Mouse (Mus musculus) embryonic stem cell, embryonic (primary cell): ENCODE measurements around the gene Ccdc142.

Experiments
- CTCF ChIA-PET, 4 experiments: fragments of 300-600 bp in 2 of 4; fragments of 350-600 bp in 2 of 4; sonication (Branson Sonifier 250); formaldehyde crosslinking; loops; one replicate each; lab custom pipeline; 2022; ENCODE audit warnings: inconsistent platforms in 2 of 4; lab: Charles Lee
- POLR2A ChIA-PET, 4 experiments: fragments of 300-600 bp in 2 of 4; fragments of 350-600 bp in 2 of 4; sonication (Branson Sonifier 250); formaldehyde crosslinking; loops; one replicate each; lab custom pipeline; 2022; ENCODE audit warnings: antibody characterized with exemption in 4 of 4, inconsistent platforms in 1 of 4; lab: Charles Lee

Ccdc142 gene

DNA sequence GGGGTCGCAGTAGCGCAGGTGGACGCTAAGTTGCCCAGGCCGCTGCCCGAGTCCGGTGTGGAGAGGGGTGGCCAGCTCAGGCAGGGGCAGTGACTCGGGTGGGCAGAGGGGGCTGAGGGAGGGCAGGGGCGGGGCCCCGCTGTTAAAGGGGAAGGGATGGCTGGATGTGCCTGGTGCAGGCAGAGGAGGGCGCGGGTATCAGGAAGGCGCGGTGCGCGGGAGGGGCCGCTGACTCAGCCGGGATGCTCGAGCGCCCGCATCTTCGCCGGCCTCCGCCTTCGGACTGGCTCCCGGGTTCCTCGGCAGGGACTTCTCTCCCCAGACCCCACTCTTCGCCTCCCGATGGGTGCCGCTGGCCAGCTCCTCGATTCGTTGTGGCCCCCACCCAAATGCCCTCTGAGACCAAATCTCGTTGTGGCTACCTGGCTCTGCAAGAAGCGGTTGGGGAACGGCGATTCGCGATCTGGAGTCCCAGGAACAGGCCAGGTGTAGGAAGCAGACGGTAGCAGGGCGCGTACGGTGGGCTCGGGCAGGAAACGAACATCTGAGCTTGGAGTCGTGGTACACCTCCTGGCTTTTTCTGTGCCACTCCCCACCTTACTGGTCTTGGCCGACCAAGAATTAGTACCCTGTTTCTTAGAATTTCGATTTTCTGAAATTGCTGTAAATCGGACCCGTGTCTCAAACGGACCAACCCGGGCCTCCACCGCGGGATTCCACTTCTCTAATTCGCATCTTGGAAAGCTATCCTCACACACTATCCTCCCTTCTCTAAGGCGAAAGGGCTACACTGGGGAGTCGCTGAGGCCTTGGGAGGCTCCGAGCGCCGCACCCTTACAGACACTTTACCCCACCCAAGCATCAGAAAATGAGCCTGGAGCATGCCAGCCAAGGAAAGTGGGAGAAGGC lies 30.8 kb upstream of the Ccdc142 start:
- ChIA-PET CTCF (interaction anchor here in 3 of 4 experiments (0.5 to 1.6 kb wide), 4 partner anchors 17 to 92 kb away, joined by 3 to 13 read pairs (median 4); no protein-coding TSS in a partner anchor), POLR2A (interaction anchor here in 3 of 4 experiments (0.6 to 2.5 kb wide), 9 partner anchors 10 to 224 kb away, joined by 3 to 14 read pairs (median 3); partner anchors contain the start of genes Dqx1 (in 2 of the 3), Aup1 (in 1 of the 3) and Wbp1 (in 1 of the 3))

DNA sequence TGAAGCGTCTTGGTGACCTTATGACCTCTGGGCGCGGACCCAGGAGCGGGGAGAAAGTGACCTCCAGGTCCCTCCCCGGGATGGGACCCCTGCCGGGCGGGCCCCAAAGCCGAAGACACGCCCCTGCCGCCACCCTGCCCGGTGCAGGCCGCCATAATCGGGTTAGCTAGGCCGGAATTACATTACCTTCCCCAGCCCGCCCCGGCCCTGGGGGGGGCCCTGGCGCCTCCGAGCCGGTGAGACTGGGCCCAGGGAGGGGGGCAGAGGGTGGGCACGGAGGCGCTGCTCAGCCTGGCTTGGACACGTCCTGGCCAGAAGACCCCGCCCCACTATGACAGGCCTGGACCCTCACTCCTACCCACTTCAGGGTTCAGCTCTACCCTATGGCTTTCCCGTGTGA lies 30.2 kb upstream of the Ccdc142 start:
- ChIA-PET POLR2A (interaction anchor here in 2 of 4 experiments (0.9 to 2.5 kb wide), 7 partner anchors 11 to 70 kb away, joined by 3 to 14 read pairs (median 4); partner anchors contain the start of genes Dqx1 (in 2 of the 2), Aup1 (in 1 of the 2) and Wbp1 (in 1 of the 2)), CTCF (interaction anchor here in 3 of 4 experiments (0.5 to 1.0 kb wide), 3 partner anchors 16 to 91 kb away, joined by 3 to 13 read pairs (median 4); no protein-coding TSS in a partner anchor)

GRCm38 (mm10) chr6:83074979-83075378 lies 26.4 kb upstream of the Ccdc142 start:
- POLR2A ChIA-PET = interaction anchor here (0.6 to 3.4 kb wide), 11 partner anchors 10 to 328 kb away, joined by 3 to 17 read pairs (median 3); partner anchors contain the start of genes Dqx1 (in 3 of the 4), Aup1 (in 1 of the 4), Htra2 (in 1 of the 4) and Lbx2 (in 1 of the 4)
- CTCF ChIA-PET = interaction anchor here (0.6 to 2.0 kb wide), 13 partner anchors 9 to 1269 kb away, joined by 3 to 13 read pairs (median 5); partner anchors contain the start of genes Ccdc142 (in 1 of the 4), Dqx1 (in 1 of the 4), Gm42688 (in 1 of the 4) and Loxl3 (in 1 of the 4)

GRCm38 (mm10) chr6:83077630-83078323 lies 23.6 kb upstream of the Ccdc142 start, which contains the start of gene Pcgf1:
Gene Pcgf1 (plus strand): TSS chr6:83077869.
- CTCF ChIA-PET = interaction anchor here in 3 of 4 experiments (0.5 to 2.2 kb wide), 19 partner anchors 10 to 717 kb away, joined by 3 to 9 read pairs (median 4); partner anchors contain the start of genes Aup1 (in 1 of the 3), Ccdc142 (in 1 of the 3), Dqx1 (in 1 of the 3) and Gm42688 (in 1 of the 3)
- POLR2A ChIA-PET = interaction anchor here in 3 of 4 experiments (0.6 to 2.7 kb wide), 54 partner anchors 9 to 373 kb away, joined by 3 to 18 read pairs (median 4); partner anchors contain the start of genes Dqx1 (in 3 of the 3), Wbp1 (in 3 of the 3), Aup1 (in 2 of the 3) and Ccdc142 (in 2 of the 3)

DNA sequence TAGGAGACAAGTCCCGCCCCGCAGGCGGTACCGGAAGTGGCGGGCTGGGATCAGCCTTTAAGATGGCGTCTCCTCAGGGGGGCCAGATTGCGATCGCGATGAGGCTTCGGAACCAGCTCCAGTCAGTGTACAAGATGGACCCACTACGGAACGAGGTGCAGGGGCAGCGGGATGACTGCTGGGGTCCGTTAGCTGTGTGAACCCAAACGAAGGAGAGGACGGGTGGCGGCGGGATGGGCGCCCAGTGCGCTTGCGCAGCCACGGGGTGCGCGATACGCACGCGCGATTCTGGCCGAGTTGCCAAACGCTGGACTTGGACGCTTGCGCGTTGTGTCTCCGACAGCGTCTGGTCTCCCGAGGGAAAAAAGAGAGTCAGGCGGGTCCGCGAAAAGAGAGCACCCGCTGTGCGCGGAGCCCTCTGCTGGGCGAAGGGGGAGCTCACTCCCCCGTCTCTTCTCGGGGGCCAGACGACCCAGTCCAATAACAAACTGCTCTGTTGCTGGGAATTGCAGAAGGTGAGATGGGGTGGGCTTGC lies 23.0 kb upstream of the Ccdc142 start:
- POLR2A ChIA-PET = interaction anchor here in 3 of 4 experiments (0.6 to 2.7 kb wide), 54 partner anchors 8 to 373 kb away, joined by 3 to 18 read pairs (median 4); partner anchors contain the start of genes Dqx1 (in 3 of the 3), Wbp1 (in 3 of the 3), Aup1 (in 2 of the 3) and Ccdc142 (in 2 of the 3)
- CTCF ChIA-PET = interaction anchor here in 3 of 4 experiments (0.6 to 2.2 kb wide), 18 partner anchors 9 to 698 kb away, joined by 3 to 9 read pairs (median 4); partner anchors contain the start of genes Aup1 (in 1 of the 3), Ccdc142 (in 1 of the 3), Dqx1 (in 1 of the 3) and Gm42688 (in 1 of the 3)

DNA sequence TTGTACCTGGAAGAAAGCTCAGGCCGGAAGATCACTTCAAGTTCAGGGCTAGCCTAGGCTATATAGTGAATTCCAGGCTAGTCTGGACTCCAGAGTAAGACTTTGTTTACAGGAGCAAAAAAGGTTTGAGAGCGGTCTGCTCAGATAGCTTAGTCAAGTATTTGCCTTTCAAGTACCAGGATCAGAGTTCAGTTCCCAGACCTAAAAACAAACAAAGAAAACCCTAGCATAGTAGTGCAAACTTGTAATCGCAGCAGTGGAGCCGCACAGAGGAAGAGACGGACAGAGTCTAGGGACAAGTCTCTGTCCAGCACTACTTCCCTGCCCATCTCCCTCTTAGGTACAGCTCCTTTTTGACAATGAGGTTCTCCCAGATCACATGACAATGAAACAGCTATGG lies 21.2 kb upstream of the Ccdc142 start:
- ChIA-PET CTCF (interaction anchor here in 1 of 4 experiments (1.0 kb wide), 1 partner anchor 20 kb away, joined by 3 read pairs; no protein-coding TSS in a partner anchor), POLR2A (interaction anchor here in 1 of 4 experiments (1.5 kb wide), 1 partner anchor 44 kb away, joined by 3 read pairs; no protein-coding TSS in a partner anchor)

DNA sequence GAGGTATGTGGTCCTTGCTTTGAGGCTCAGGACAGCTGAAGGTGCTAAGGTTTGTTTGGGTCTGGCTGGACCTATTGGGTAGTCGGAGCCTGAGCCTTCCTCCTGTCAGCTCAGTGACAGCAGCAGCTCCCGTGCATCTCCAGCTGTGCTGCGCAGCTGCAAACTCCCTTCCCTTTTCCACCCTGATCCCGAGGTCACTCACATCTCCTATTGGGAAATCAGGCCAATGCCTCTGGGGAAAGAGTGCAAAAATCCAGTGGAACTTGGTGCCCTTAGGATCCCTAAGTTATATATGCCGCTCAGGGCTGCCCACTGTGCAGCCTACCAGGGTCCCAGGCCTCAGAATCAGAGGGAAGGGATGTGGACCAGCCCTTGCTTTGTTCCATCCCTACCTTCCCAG lies 17.9 kb upstream of the Ccdc142 start:
- ChIA-PET POLR2A (interaction anchor here in 3 of 4 experiments (0.6 to 1.9 kb wide), 13 partner anchors 9 to 73 kb away, joined by 3 to 6 read pairs (median 4); partner anchors contain the start of genes Ccdc142 (in 1 of the 3), Dqx1 (in 1 of the 3), Gm42688 (in 1 of the 3) and Mrpl53 (in 1 of the 3)), CTCF (interaction anchor here in 1 of 4 experiments (1.1 to 1.4 kb wide), 3 partner anchors 17 to 87 kb away, joined by 3 to 4 read pairs (median 3); partner anchors contain the start of genes Ccdc142 and Gm42688)

DNA sequence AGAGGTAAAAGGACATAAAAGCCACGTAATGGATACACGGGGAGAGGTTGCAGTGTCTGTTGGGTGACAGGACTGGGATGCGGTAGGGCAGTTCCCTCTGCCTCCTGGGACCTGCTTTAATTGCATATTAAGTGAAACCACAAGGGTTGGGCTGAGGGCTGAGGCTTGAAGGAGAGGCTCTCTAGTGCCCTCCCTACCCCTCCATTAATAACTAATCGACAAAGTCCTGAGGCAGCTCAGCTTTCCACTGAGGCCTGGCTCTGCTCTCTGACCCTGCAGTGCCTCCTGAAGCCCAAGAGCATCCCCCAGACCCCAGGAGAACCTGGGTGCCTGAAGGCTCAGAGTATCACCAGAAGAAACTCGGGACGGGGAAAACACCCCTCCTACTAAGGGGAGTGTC lies 16.9 kb upstream of the Ccdc142 start:
- ChIA-PET CTCF (no interaction called here), POLR2A (interaction anchor here in 1 of 4 experiments (1.0 kb wide), 1 partner anchor 19 kb away, joined by 3 read pairs; no protein-coding TSS in a partner anchor)

GRCm38 (mm10) chr6:83086121-83087035 lies 15.0 kb upstream of the Ccdc142 start, which contains the start of gene Lbx2:
Gene Lbx2 (plus strand): TSS chr6:83086367.
- CTCF ChIA-PET = interaction anchor here in 3 of 4 experiments (0.6 to 2.9 kb wide), 15 partner anchors 8 to 180 kb away, joined by 3 to 14 read pairs (median 5); partner anchors contain the start of genes Ccdc142 (in 2 of the 3), Gm42688 (in 2 of the 3), Pcgf1 (in 2 of the 3) and Dctn1 (in 1 of the 3)
- POLR2A ChIA-PET = interaction anchor here (0.6 to 2.8 kb wide), 22 partner anchors 8 to 239 kb away, joined by 3 to 22 read pairs (median 4); partner anchors contain the start of genes Ccdc142 (in 3 of the 4), Gm42688 (in 3 of the 4), Pcgf1 (in 3 of the 4) and Aup1 (in 2 of the 4)

DNA sequence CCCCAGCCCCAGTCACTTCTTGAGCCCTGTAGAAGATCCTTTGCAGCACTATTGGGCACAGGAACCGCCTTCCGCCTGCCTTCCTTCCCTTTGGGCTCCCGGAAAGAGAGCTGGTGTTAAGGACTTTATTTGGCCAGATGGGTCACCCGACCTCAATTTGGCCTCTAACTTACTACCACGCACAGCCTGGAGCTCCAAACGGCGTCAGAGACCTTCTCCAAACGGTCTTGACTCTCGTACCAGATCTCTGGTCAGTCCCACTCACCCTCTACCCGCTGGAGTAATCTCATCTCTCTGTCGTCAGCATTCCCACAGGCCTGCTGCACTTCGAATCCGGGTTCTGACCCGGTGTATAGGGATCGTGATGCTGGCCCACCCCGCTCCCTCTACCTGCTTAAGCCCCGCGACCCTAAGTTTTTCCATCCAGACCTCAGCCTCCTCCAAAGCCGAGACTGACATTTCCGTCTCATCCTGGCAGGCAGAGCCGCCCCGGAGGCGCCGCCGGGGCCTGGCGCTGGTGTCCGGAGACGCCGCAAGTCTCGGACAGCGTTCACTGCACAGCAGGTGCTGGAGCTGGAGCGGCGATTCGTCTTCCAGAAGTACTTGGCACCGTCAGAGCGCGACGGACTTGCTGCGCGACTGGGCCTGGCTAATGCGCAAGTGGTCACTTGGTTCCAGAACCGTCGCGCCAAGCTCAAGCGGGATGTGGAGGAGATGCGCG lies 14.0 kb upstream of the Ccdc142 start:
- ChIA-PET CTCF (interaction anchor here in 3 of 4 experiments (0.6 to 2.9 kb wide), 16 partner anchors 9 to 181 kb away, joined by 3 to 14 read pairs (median 5); partner anchors contain the start of genes Pcgf1 (in 3 of the 3), Ccdc142 (in 2 of the 3), Gm42688 (in 2 of the 3) and Dctn1 (in 1 of the 3)), POLR2A (interaction anchor here in 3 of 4 experiments (0.9 to 2.8 kb wide), 18 partner anchors 9 to 238 kb away, joined by 3 to 22 read pairs (median 4); partner anchors contain the start of genes Ccdc142 (in 3 of the 3), Gm42688 (in 3 of the 3), Pcgf1 (in 3 of the 3) and Aup1 (in 1 of the 3))

DNA sequence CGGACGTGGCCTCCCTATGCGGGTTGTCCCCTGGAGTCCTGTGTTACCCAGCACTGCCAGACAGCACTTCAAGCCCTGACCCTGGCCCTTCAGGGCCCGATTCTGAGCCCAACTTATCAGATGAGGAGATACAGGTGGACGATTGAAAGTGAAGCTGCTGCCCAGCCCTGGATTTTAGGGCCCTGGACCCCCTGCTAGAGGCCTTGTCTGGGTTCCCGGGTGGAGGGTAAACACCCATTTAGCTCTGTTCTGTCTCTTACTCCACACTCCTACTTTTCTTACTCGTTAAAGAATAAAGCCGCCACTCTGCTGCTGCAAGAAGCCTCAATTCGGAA lies 13.5 kb upstream of the Ccdc142 start:
- ChIA-PET CTCF (interaction anchor here in 3 of 4 experiments (0.6 to 2.9 kb wide), 14 partner anchors 9 to 127 kb away, joined by 3 to 14 read pairs (median 4); partner anchors contain the start of genes Pcgf1 (in 3 of the 3), Ccdc142 (in 2 of the 3), Gm42688 (in 2 of the 3) and Dctn1 (in 1 of the 3)), POLR2A (interaction anchor here in 3 of 4 experiments (0.9 to 2.8 kb wide), 16 partner anchors 10 to 238 kb away, joined by 3 to 22 read pairs (median 4); partner anchors contain the start of genes Pcgf1 (in 3 of the 3), Ccdc142 (in 2 of the 3), Gm42688 (in 2 of the 3) and Aup1 (in 1 of the 3))

DNA sequence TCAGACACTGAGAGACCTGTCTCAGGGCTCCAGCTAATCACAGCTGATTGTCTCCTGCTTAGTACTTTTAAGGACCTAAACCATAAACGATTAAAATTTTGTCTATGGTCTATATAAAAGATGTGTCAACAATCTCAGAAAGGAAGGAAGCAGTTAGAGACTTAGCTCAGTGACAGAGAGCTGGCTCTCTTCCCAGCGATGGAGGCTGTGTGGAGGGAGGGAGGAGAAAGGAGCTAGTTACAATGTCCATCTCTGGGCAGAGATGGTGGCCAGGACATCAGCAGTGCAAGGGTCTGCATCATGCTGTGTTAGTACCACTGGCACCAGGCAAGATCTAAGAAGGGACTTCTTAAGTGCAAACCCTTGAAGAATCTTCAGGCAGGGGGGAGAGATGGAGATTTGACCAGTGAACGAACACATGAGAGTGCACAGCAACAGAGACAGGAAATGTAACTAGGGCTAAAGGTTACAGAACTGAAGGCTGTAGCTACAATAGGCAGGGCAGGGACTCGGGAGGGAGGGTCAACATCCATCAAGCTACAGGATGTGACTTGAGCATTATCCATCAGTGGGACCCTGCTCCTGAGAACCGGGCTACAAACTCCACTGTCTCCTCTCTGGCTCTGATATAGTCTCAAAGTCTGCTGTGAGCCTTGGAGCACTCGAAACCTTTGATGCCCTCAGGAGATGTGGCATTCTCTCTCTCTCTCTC lies 8.8 kb upstream of the Ccdc142 start:
- POLR2A ChIA-PET = interaction anchor here (0.6 to 2.3 kb wide), 9 partner anchors 9 to 221 kb away, joined by 3 to 9 read pairs (median 5); partner anchors contain the start of genes Ccdc142 (in 2 of the 4), Gm42688 (in 2 of the 4) and Wbp1 (in 1 of the 4)
- CTCF ChIA-PET = interaction anchor here (0.7 to 1.7 kb wide), 8 partner anchors 9 to 225 kb away, joined by 3 to 7 read pairs (median 4); partner anchors contain the start of genes Ccdc142 (in 2 of the 4) and Gm42688 (in 2 of the 4)

DNA sequence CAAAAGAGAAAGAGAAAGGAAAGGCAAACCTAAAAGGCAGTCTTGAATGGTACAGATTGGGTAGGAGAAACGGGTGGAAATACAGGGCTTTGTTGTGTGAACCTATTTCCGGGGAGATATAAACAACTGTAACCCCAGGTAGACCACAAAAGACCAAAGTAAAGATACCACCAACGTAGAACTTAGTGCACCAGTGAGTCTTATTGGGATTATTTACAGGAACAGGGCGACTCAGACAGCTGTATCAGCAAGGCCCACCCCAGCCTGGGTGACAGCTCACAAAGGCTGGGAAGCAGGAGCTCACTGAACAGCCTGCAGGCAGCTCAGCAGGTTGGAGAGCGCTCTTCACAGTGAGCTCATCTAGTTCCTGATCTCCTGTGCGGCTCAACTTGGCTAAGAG lies 5.4 kb upstream of the Ccdc142 start:
- POLR2A ChIA-PET = interaction anchor here in 3 of 4 experiments (0.6 to 1.9 kb wide), 8 partner anchors 10 to 60 kb away, joined by 3 to 5 read pairs (median 4); no protein-coding TSS in a partner anchor
- CTCF ChIA-PET = interaction anchor here in 3 of 4 experiments (0.6 to 3.2 kb wide), 11 partner anchors 9 to 634 kb away, joined by 3 to 12 read pairs (median 3); partner anchors contain the start of genes Lbx2 (in 1 of the 3) and Pcgf1 (in 1 of the 3)
